Mouse (Mus musculus) midbrain, embryonic 16.5 days (tissue): ENCODE measurements at regions not wholly inside any gene's neighbourhood (a gene's known extent, or its start where the extent isn't known, plus 50 kb on each side); places are given as distances from the start of the nearest gene placed in this dataset.

Experiments
- ATAC-seq: fragments of 200-750 bp; cut with Nextera tagmentation; 2 replicates; pipeline ENCODE4 v1.8.0; 2017; ENCODE audit warnings: moderate TSS enrichment
- H3K27ac ChIP-seq: fragments of 300-500 bp; sonication (generic); 2 replicates; pipeline ENCODE4 v1.5.1; 2014; ENCODE audit warnings: mild to moderate bottlenecking, low read length, mixed read lengths
- H3K27me3 ChIP-seq: fragments of 300-500 bp; sonication (generic); 2 replicates; pipeline ENCODE4 v1.6.1; 2014; ENCODE audit warnings: low read depth, low read length, mixed read lengths; ENCODE audit not compliant: control insufficient read depth, insufficient read depth
- H3K36me3 ChIP-seq: fragments of 300-500 bp; sonication (generic); 2 replicates; pipeline ENCODE4 v1.6.1; 2014; ENCODE audit warnings: mild to moderate bottlenecking, low read length, moderate library complexity, mixed read lengths; ENCODE audit not compliant: control insufficient read depth, insufficient read depth
- H3K4me1 ChIP-seq: fragments of 300-500 bp; sonication (generic); 2 replicates; pipeline ENCODE4 v1.6.1; 2014; ENCODE audit warnings: mild to moderate bottlenecking, low read length, mixed read lengths; ENCODE audit not compliant: control insufficient read depth, insufficient read depth
- H3K4me2 ChIP-seq: fragments of 300-500 bp; sonication (generic); 2 replicates; pipeline ENCODE4 v1.6.1; 2014; ENCODE audit warnings: mild to moderate bottlenecking, low read length, mixed read lengths
- H3K4me3 ChIP-seq: fragments of 300-500 bp; sonication (generic); 2 replicates; pipeline ENCODE4 v1.5.1; 2014; ENCODE audit warnings: low read depth, mild to moderate bottlenecking, low read length, moderate library complexity, mixed read lengths
- H3K9ac ChIP-seq: fragments of 300-500 bp; sonication (generic); 2 replicates; pipeline ENCODE4 v1.6.1; 2014; ENCODE audit warnings: low read depth, low read length, mixed read lengths
- H3K9me3 ChIP-seq: fragments of 300-500 bp; sonication (generic); replicated peaks from 2 replicates; pipeline ENCODE4 v1.6.1; 2014; ENCODE audit warnings: mild to moderate bottlenecking, low read length, mixed read lengths; ENCODE audit not compliant: control insufficient read depth, poor library complexity, severe bottlenecking
- WGBS: fragments of 180-500 bp; shearing (Covaris S2); extraction: QIAGEN DNeasy Blood & Tissue Kit; methylation state at CpG from one replicate; pipeline ENCODE4 v1.1.7; 2014; 5-methylcytosine and 5-hydroxymethylcytosine counted together

- Histone ChIP-seq H3K36me3 (no peaks in the 10 kb centered on the region), H3K4me1 (peaks cover 8% of the 10 kb centered on the region), H3K4me3 (no peak overlapping the region), H3K4me2 (no peak overlapping the region), H3K9me3 (no peaks in the 10 kb centered on the region), H3K27me3 (no peaks in the 10 kb centered on the region), H3K27ac (no peak overlapping the region), H3K9ac (no peak overlapping the region)
- no peak for ATAC-seq
- 97% methylated on average over 3 of the region's 3 CpGs for WGBS
These were observed 105.0 kb upstream of the Parp11 start for GRCm38 (mm10) chr6:127341604-127342003.

DNA sequence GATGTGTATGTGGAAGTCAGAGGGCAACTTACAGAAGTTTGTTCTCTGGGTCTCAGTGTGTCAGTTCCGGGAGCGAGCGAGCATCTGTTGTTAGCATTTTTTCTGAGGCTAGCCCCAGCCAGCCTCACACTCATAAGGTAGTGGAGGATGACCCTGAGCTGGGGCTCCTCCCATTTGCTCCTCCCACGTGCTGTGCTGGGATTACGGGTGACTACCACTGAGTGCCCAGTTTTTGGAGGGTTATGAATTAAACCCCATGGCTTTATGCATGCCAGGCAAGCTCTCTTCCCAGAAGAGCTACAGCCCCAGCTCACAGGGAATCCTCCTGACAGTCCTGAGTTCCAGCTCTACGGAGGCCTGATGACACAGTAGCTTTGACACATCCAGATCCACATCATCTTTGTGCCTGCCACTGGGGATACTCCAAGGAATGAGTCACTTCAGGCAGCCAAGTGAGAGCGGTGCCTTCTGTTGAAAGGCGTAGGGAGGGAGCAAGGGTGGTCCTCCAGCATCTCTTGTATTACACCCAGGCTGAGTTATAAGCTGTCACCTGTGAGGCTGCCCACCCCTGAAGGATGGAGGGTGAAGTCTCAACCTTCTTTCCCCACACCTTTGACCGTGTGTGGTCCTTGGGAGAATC is 97.8 kb upstream of the Parp11 start:
- H3K4me1 ChIP-seq: no peaks in the 10 kb centered on the region
- no peaks in the 10 kb centered on the region for H3K27me3 ChIP-seq
- no peak overlapping the region for H3K4me3 ChIP-seq
- WGBS: 77% methylated on average over 9 of the region's 9 CpGs
- H3K36me3 ChIP-seq: no peaks in the 10 kb centered on the region
- H3K27ac ChIP-seq: no peak overlapping the region
- no peaks in the 10 kb centered on the region for H3K9me3 ChIP-seq
- no peak for ATAC-seq
- H3K4me2 ChIP-seq: no peak overlapping the region
- no peak overlapping the region for H3K9ac ChIP-seq

GRCm38 (mm10) chr6:127349479-127350110 is 97.0 kb upstream of the Parp11 start:
- no peaks in the 10 kb centered on the region for H3K27me3 ChIP-seq
- H3K4me1 ChIP-seq: no peaks in the 10 kb centered on the region
- H3K36me3 ChIP-seq: no peaks in the 10 kb centered on the region
- no peak overlapping the region for H3K4me2 ChIP-seq
- no peak for ATAC-seq
- no peaks in the 10 kb centered on the region for H3K9me3 ChIP-seq
- no peak overlapping the region for H3K4me3 ChIP-seq
- no peak overlapping the region for H3K9ac ChIP-seq
- WGBS: 43% methylated on average over 12 of the region's 12 CpGs
- H3K27ac ChIP-seq: no peak overlapping the region

DNA sequence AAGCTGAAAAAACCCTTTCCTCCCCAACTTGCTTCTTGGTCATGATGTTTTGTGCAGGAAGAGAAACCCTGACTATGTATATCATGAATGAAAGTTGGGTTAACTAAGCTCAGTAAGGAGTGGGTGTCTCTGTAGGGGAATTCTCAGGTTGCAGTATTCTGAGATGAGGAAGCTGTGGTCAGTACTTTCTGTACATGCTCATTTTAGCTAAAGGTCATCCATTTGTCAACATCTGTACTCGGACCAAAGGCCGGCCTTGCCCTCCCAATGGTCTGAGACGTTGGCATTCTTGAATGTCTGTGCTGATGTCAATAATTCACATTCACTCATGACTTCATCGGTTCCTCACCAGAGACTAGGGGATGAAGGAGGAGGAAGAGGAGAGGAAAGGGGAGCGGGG is 94.9 kb upstream of the Parp11 start:
- no peak overlapping the region for H3K9ac ChIP-seq
- H3K4me3 ChIP-seq: no peak overlapping the region
- no peak overlapping the region for H3K4me2 ChIP-seq
- no peaks in the 10 kb centered on the region for H3K9me3 ChIP-seq
- no peaks in the 10 kb centered on the region for H3K4me1 ChIP-seq
- H3K27ac ChIP-seq: no peak overlapping the region
- 83% methylated on average over 5 of the region's 5 CpGs for WGBS
- ATAC-seq: no peak
- no peaks in the 10 kb centered on the region for H3K27me3 ChIP-seq
- H3K36me3 ChIP-seq: no peaks in the 10 kb centered on the region

DNA sequence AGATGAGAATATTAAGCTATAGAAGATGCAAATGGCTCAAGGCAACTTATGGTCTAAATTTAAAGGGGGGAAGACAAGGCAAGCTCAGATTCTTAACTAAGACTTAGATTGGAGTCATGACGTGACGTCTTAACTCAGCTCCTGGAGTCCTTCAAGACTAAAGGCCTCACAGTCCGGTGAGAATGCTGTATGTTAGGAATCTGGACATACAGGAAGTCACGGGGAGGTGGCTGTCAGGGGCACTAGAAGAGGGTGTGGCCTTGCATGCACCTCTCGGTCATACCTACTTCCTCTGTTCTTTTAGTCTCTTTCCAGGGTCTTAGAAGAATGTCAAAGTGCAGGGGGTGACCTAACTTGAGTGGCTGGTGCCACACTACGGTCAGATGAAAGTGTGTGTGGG is 91.5 kb upstream of the Parp11 start:
- WGBS: 83% methylated on average over 6 of the region's 6 CpGs
- H3K4me2 ChIP-seq: no peak overlapping the region
- H3K27ac ChIP-seq: no peak overlapping the region
- no peak overlapping the region for H3K9ac ChIP-seq
- ATAC-seq: no peak
- no peaks in the 10 kb centered on the region for H3K9me3 ChIP-seq
- no peaks in the 10 kb centered on the region for H3K27me3 ChIP-seq
- H3K36me3 ChIP-seq: no peaks in the 10 kb centered on the region
- no peak overlapping the region for H3K4me3 ChIP-seq
- no peaks in the 10 kb centered on the region for H3K4me1 ChIP-seq

DNA sequence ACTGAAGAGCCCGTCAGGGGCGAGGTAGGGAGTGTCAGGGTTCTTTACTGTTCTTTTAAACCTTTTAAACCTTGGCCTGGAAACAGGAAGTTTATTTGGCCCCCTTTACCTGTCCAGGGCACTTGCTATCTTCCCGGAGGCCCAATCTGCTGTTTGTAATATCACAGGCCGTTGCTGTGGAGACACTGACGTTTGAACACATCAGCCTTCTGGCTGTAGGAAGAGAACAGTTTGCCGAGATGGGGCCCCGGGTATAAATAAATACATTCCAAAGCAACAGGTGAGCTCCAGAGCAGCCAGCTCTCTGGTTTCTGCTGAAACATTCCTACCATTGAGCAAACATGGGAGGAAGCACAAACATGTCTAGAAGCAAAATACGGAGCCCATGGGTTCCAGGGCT is 90.2 kb upstream of the Parp11 start:
- Histone ChIP-seq H3K36me3 (no peaks in the 10 kb centered on the region), H3K4me1 (no peaks in the 10 kb centered on the region), H3K4me3 (no peak overlapping the region), H3K4me2 (no peak overlapping the region), H3K27me3 (no peaks in the 10 kb centered on the region), H3K9me3 (no peaks in the 10 kb centered on the region), H3K9ac (no peak overlapping the region), H3K27ac (no peak overlapping the region)
- no peak for ATAC-seq
- 80% methylated on average over 8 of the region's 8 CpGs for WGBS

GRCm38 (mm10) chr6:127358805-127359204 is 87.8 kb upstream of the Parp11 start:
- no peak for ATAC-seq
- no peak overlapping the region for H3K9ac ChIP-seq
- no peaks in the 10 kb centered on the region for H3K9me3 ChIP-seq
- H3K36me3 ChIP-seq: no peaks in the 10 kb centered on the region
- no peak overlapping the region for H3K4me2 ChIP-seq
- WGBS: 17% methylated on average over 5 of the region's 5 CpGs
- no peak overlapping the region for H3K4me3 ChIP-seq
- H3K27me3 ChIP-seq: no peaks in the 10 kb centered on the region
- no peak overlapping the region for H3K27ac ChIP-seq
- peaks cover 3% of the 10 kb centered on the region; the same call in 1 of the 2 replicates for H3K4me1 ChIP-seq

DNA sequence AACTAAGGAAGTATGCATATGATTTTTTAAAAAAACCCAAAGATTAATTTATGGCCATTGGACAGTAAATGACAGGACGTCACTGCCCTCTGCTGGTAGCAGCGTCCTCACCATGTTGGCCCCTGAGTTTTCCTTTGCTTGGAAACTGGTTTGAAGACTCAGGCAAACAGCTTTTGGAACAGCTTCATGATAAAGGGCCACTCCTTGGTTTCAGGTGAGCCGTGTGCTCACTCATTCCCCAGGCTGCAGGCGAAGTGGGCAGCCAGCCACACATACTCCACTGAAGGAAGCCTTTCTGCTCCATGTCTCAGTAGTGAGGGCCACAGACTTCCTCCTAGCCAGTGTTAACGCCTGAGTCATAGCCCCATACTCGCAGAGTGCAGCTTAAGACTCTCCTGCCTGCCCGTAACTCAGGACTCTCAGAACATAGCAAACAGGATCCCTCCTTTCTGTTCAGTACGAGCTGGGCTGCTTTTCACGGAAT is 87.2 kb upstream of the Parp11 start:
- peaks cover 5% of the 10 kb centered on the region; the same call in 1 of the 2 replicates for H3K4me1 ChIP-seq
- no peak overlapping the region for H3K27ac ChIP-seq
- H3K36me3 ChIP-seq: no peaks in the 10 kb centered on the region
- no peaks in the 10 kb centered on the region for H3K27me3 ChIP-seq
- H3K4me2 ChIP-seq: no peak overlapping the region
- WGBS: 40% methylated on average over 9 of the region's 9 CpGs
- no peak overlapping the region for H3K4me3 ChIP-seq
- H3K9ac ChIP-seq: no peak overlapping the region
- no peak for ATAC-seq
- H3K9me3 ChIP-seq: no peaks in the 10 kb centered on the region

DNA sequence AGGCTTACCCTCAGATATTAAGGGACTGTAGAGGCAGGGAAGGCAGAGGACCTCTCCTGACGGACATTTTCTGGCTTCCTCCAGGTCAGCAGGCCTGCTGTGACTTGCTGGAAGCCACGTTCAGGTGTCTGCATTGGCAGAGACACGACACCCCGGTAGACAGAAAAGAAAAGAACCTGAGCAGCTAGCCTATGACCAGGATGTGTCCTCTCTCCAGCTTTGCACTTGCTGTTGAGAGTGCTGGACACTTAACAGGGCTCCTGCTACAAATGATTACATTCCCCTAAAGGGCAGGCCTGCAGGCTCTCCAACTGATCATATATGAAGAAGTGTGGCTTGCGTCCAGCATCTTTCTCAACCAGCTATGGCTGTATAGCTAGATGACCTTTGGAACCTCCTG is 84.5 kb upstream of the Parp11 start:
- no peak overlapping the region for H3K4me2 ChIP-seq
- no peaks in the 10 kb centered on the region for H3K36me3 ChIP-seq
- no peak overlapping the region for H3K4me3 ChIP-seq
- WGBS: 78% methylated on average over 5 of the region's 5 CpGs
- peaks cover 5% of the 10 kb centered on the region; the same call in 1 of the 2 replicates for H3K4me1 ChIP-seq
- H3K27me3 ChIP-seq: no peaks in the 10 kb centered on the region
- no peak for ATAC-seq
- no peaks in the 10 kb centered on the region for H3K9me3 ChIP-seq
- no peak overlapping the region for H3K27ac ChIP-seq
- no peak overlapping the region for H3K9ac ChIP-seq
